Mouse (Mus musculus): Measurements from ENCODE around the gene Tdo2. TPM values are rescaled to one million over a fixed set of nuclear protein-coding genes. Genes with fewer than 3 reads are reported as not detected.

The Tdo2 gene
- total RNA-seq, 2 experiments from 2014 or later: 0.22 to 4.4 TPM

DNA sequence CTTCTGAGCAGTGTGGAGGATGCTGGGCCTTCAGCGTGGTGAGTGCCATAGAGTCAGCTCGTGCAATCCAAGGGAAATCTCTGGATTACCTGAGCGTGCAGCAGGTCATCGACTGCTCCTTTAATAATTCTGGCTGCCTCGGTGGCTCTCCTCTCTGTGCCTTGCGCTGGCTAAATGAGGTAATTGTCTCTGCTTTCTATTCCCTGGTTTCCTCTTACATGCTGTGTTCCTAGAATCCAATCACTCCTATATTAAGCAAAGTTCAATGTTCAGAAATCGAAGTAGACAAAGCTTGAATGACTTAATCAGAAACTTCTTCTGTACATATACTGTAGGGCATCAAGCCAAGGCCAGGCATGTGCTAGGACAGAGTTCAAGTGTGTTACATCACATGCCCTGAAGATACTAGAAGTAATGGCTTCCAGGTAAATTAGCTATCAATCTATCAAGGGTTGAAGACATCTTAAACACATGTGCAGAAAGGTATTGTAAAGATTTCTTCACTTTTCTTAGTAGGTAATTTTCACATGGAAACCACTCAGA, 31.1 kb downstream of the Tdo2 start:
- no peak for DNase-seq (ENCODE audit: low spot score in 2 of 2)

DNA sequence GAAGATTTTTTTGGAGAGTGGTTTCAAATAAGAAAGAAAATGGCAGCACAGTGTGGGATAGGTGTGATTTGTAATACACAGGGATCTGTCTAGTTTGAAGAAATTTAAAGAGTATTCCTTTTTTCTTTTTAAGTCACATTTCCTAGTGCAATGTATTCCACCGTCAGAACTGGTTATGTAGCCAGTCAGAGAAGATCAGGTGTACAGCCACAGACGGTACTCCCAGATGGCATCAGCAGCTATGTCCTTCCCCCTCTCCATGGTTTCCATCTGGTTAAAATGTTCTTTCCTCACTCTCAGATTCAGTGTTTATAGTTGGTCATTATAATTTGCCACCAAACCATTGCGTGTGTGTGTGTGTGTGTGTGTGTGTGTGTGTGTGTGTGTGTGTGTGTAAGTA, 32.9 kb downstream of the Tdo2 start:
- DNase-seq (ENCODE audit: low spot score in 2 of 2): no peak

- no peak for DNase-seq (ENCODE audit: low spot score in 2 of 2)
Observed at GRCm38 (mm10) chr3:81942341-81942740, 33.7 kb downstream of the Tdo2 start.

- DNase-seq (ENCODE audit: low spot score in 2 of 2): no peak
Observed at GRCm38 (mm10) chr3:81938924-81939323, 37.1 kb downstream of the Tdo2 start.

GRCm38 (mm10) chr3:81933348-81933747, 42.7 kb downstream of the Tdo2 start:
- DNase-seq (ENCODE audit: low spot score in 2 of 2): no peak

- peak; percentile 55 to 67 for DNase-seq (ENCODE audit: low spot score in 2 of 2)
Observed at GRCm38 (mm10) chr3:81932141-81933101, 43.6 kb downstream of the Tdo2 start, which contains the start of gene Ctso. Gene Ctso, plus strand, starts transcription at chr3:81932601.

DNA sequence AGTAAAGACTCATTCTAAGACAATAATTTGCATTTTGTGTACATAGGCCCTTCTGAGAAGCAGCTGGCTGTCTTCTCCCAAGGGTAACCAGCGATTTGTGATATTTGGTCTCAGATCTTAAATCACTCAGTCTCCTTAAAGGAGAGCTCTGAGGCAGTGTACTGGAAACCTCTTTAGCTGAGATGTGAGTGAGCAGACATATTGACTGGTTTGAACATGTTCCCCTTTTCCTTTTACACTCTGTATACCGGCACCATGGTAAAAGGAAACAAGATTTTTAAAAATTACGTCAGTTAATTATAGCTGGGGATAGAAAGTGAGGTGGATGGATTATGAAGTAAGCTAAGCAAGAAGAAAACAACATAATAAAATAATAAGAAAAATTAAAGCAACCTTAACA, 44.3 kb downstream of the Tdo2 start:
- no peak for DNase-seq (ENCODE audit: low spot score in 2 of 2)

- no peak for DNase-seq (ENCODE audit: low spot score in 2 of 2)
Observed at GRCm38 (mm10) chr3:81929073-81929472, 46.9 kb downstream of the Tdo2 start.

DNA sequence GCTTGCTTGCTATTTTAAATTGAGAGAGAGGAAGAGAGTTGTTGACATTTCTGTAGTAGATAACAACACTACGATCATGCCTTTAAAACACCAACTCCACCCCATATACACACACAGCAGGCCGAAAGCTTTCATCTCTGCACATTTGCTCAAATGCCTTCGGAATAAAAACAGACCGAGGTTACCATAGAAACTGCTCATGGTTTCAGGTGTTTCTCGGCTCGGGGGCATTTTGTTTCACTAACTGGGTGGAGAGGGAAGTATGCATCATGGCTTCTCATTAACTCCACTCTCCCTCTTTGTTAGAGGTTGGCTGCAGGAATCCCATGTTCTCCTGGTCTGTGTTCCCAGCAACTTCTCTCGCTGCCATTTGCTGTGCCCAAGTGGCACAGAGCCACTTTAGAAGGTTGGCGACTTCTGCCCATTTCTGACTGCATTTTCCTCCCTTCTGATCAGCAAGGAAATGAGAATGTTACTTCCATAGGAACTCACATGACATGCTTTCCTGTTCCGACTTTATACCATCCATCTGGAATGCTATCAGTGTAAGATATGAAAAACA, 49.2 kb downstream of the Tdo2 start:
- no peak for DNase-seq (ENCODE audit: low spot score in 2 of 2)

DNA sequence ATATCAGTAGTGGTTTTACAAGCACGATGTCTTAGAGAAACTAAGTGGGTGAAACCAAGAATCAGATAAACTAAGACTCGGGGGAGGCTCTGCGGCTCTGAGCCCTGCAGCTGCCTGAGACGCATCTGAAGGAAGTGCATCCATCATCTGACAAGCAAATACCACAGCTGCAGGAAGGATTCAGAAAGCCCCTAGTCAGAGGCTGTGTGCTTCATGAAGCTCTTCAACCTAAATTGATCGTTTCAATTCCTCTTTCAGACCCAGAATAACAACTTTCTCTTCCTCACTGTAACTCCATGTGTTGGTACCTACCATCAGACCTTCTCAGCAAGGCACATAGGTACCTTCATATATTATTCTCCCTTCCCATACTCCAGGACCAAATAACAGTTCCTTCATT, 50.1 kb downstream of the Tdo2 start:
- DNase-seq (ENCODE audit: low spot score in 2 of 2): no peak

GRCm38 (mm10) chr3:81924931-81925330, 51.1 kb downstream of the Tdo2 start:
- no peak for DNase-seq (ENCODE audit: low spot score in 2 of 2)

- DNase-seq (ENCODE audit: low spot score in 2 of 2): no peak
Observed at GRCm38 (mm10) chr3:81922910-81923309, 53.1 kb downstream of the Tdo2 start.

- no peak for DNase-seq (ENCODE audit: low spot score in 2 of 2)
Observed at GRCm38 (mm10) chr3:81919681-81920080, 56.3 kb downstream of the Tdo2 start.

- no peak for DNase-seq (ENCODE audit: low spot score in 2 of 2)
Observed at GRCm38 (mm10) chr3:81918215-81918614, 57.8 kb downstream of the Tdo2 start.

DNA sequence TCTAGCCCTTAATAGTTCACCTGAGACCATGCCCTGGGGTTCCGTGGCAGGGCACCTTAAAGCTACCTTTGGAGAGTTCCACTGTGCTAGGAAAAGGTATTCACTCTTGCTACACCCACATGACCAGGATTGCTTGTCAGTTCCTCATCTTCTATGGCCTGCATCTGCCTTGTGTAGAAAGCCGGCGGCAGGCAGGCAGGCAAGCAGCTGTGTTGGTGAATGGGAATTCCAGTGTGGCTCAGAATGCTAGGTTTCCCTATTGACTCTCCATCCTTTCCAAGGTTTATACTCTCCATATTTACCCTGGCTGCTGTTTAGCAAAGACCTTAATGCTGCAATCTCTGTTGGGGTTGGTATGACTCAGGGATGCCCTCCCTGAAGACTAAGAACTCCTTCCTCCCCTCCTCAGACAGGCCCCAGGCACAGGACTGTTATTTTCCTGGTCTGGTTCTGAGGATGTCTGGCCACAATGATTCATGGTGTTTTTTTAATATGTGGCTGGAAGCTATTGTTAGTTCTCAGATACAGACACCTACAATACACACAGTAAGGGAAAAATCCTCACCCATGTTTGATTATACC, 58.6 kb downstream of the Tdo2 start:
- DNase-seq (ENCODE audit: low spot score in 2 of 2): no peak

- DNase-seq (ENCODE audit: low spot score in 2 of 2): no peak
Observed at GRCm38 (mm10) chr3:81916030-81916686, 59.8 kb downstream of the Tdo2 start.

- no peak for DNase-seq (ENCODE audit: low spot score in 2 of 2)
Observed at GRCm38 (mm10) chr3:81910286-81911036, 65.5 kb downstream of the Tdo2 start.
